Mouse (Mus musculus) liver, adult (tissue): ENCODE results near the gene Adcy5.

Source experiments
- GATA4 ChIP-seq: IDR thresholded peaks from 2 replicates; pipeline ENCODE4 v1.6.1; 2014; ENCODE audit warnings: mild to moderate bottlenecking, low read length; ENCODE audit not compliant: insufficient replicate concordance

Gene Adcy5

DNA sequence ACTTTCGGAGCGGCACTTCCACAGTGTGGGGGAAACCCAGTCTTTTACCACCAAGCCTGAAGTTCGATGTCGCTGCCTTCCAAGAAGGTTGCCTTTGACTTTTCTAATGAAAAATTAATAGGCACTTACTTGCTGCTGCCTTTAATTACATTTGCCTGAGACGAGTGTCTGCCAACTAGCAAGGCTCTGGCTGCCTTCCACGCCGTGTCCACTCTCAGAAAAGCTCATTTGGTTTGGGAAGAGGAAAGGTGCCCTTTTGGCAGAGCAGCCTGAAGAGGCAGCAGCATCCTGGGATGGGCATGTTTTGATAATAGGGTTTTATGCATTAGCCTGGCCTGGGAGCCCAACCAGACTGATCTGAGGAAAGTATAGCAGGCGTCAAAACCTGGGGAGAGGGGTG is 12.8 kb upstream of the Adcy5 start:
- no peak for TF ChIP-seq GATA4

DNA sequence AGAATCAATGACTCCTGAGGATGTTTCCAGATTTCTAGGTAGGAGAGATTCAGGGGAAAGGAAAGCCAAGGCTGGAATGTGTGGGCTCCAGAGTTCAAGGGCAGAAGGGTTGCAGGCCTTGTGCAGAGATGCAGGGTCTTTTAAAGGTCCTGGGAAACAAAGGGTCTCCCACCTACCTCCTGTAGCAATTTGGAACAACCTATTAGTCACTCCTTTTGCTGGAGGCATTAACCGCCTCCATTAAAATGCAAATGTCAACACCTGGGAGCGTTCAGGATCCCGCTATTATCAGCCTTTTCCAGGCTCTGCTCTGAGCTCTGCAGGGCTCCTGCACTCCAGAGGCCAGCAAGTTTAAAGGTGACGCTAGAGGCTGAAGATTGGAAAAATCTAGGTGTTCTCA is 8.5 kb upstream of the Adcy5 start:
- TF ChIP-seq GATA4, result no peak

DNA sequence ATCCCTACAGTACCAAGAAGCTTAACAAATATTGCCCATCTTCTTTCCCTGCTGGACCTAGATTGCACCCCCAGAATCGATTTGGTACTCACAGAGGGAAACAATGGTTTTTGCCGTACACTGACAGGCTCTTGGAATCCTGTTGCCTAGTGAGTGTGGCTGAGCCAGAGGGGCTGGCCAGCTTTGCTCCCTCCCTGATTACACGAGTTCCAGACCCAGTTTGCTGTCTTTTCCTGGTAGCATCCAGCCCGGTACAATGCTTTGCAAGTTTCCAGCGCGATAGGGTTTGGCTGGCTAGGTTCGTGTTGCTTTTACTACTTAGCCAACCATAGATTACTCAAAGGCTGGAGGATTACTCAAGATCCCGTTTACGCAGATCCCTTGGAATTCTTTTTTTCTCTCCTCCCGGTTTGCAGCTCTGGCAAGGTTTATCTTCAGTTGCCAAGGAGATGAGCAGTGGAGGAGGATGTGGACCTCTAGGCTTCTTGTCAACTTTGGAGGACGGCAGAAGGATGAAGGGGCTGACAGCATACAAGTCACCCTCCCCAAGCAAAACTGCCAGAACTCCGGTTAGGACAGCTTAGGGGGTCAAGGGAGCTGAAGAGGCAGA is 1.4 kb upstream of the Adcy5 start:
- TF ChIP-seq GATA4, result no peak

DNA sequence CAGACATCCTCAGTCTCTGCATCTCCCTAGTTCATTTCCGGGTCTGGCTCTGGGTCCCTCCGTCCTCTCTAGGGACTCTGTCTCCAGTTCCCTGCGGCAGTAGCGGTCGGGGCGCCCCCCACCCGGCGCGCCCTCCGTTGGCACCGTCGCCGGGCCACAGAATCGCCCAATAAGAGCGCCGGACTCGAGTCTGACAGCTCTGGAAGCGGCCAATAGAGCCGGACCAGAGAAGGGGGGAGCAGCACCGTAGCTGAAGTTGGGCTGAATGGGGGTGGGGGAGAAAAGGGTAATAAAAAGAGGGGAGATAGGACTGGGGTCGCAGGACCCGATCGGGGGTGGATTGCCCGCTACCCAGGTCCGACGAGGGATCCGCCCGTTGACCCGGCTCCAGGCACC is 434 bp upstream of the Adcy5 start:
- no peak for TF ChIP-seq GATA4

DNA sequence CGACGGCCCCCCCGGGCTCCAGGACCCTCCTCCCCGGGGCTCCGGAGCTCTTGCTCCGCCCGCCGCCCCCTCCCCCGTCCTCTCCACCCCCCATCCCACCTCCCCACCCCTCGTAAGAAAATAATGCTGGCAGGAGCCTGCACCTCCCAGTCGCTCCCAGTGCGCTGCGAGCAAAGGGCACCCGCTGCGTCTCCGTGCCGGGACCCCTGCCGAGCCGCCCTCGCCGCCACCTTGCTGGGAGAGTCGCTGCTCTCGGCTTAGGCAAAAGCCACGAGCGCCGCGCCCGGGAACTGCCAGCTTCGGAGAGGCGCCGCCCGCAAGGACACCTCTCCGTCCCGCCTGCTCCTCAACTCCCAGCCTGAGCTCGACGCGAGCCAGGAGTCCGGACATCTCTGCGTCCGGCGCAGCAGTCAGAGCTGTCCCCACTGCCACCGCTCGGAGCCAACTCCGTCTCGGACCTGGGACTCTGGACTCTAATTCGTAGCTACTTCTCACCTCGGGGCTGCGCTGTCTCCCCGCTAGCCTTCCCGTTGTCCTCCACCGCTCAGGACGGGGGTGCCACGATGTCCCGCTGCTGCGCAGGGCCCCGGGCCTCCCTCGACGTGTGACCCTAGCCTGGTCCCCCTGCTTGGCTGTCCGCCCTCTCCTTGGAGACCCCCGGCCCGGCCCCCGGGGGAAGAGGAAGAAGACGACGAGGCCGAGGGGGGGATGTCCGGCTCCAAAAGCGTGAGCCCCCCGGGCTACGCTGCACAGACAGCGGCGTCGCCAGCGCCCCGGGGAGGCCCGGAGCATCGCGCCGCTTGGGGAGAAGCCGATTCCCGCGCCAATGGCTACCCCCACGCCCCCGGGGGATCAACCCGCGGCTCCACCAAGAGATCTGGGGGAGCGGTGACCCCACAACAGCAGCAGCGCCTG is 971 bp downstream of the Adcy5 start:
- no peak for TF ChIP-seq GATA4

DNA sequence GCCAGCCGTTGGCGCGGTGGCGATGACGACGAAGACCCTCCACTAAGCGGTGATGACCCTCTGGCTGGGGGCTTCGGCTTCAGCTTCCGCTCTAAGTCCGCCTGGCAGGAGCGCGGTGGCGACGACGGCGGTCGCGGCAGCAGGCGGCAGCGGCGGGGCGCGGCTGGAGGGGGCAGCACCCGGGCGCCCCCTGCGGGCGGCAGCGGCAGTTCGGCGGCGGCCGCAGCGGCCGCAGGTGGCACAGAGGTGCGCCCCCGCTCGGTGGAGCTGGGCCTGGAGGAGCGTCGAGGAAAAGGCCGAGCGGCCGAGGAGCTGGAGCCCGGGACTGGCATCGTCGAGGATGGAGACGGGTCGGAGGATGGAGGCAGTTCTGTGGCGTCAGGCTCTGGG is 1.6 kb downstream of the Adcy5 start:
- no peak for TF ChIP-seq GATA4

DNA sequence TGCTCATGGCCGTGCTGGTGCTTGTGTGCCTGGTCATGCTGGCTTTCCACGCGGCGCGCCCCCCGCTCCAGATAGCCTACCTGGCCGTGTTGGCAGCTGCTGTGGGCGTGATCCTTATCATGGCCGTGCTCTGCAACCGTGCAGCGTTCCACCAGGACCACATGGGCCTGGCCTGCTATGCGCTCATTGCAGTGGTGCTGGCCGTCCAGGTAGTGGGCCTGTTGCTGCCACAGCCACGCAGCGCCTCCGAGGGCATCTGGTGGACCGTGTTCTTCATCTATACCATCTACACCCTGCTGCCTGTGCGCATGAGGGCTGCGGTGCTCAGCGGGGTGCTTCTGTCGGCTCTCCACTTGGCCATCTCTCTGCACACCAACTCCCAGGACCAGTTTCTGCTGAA is 2.2 kb downstream of the Adcy5 start:
- TF ChIP-seq GATA4, result no peak

DNA sequence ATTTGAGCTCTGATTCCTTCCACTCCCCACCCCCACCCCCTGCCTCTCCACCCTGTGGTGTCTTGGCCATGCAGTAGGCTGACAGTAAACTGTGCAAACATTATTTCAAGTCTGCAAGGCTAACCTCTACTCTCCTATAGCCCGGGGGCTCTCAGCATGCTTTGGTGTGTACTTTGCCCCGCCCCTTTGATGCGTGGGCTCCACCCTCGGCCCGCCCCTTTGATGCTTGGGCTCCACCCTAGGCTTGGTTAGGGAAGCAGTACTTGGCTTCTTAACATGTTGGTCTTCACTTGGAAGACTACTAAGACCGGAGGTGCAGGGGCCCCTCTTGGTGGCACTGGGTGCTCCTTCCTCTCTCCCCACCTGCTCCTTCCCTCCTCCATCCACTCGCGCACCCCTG is 4.9 kb downstream of the Adcy5 start:
- no peak for TF ChIP-seq GATA4

DNA sequence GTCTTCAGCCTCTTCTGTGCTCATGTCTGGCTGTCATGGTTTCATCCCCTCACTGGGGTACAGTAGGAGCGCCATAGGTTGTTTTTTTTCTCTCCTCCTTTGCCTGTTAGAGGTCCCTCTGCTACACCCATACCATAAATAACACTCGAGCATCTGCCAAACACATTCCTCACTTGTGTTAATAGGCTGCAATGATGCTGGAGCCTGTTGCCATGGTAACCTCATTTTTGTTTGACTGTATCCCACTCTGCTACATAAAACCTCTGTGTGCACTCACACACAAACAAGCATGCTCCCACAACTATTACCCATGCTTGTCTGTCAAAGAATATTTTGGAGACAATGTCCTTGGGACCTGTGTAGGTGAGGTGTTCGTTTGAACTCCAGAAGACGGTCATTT is 5.3 kb downstream of the Adcy5 start:
- TF ChIP-seq GATA4, result no peak

DNA sequence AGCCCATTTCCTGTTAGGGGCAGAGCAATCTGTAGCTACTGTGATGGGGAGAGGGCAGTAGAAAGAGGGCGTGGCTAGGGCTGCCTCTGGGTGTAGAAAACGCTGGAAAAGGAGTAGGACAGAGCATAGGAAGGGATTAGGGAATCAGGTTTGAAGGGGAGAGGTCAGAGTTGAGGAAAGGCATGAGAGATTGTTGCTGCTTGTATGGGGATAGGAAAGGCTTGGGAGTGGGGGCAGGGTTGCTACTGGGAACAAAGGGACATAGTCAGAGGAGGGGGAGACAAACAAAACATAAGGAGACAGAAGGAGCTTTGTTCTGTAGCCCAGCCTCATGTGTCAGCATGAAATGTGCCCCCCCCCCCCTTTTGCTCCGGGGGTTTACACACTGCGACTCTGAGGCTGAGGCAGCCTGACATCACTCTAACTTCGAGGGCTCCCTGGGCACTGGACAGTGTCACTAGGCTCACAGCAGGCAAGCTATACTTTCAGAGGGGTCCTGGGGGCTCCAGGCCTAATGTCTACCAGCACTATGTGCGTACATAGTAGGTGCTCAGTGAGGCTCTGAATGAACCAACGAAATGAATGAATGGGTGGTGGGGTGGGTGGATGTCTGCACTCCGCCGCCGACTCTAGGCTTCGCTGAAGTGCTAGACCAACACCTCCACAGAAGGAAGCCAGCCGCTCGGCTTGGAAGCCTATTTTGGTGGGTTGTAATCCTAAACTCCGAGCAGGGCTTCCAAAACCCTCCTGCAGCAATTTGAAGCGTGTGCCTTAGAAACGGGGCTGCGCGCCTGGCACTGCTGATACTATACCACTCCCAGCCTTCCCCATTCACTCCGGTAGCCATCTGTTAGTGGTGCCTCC is 9.9 kb downstream of the Adcy5 start:
- TF ChIP-seq GATA4, result no peak

DNA sequence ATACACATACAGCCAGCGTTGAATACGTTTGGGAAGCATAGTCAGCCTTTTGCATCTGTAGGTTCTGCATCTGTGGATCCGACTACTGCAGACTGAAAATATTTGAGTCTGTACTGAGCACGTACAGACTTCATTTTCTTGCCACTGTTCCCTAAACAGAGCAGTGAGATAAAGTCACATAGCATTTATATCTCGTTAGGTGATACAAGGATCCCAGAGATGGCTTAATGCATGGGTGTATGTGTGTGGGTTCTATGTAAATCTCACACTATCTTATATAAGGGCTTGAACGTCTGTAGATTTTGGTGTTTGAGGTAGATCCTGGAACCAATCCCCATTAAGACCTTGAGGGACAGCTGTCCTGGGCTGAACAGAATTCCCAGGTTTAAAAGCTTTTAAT is 10.7 kb downstream of the Adcy5 start:
- no peak for TF ChIP-seq GATA4

DNA sequence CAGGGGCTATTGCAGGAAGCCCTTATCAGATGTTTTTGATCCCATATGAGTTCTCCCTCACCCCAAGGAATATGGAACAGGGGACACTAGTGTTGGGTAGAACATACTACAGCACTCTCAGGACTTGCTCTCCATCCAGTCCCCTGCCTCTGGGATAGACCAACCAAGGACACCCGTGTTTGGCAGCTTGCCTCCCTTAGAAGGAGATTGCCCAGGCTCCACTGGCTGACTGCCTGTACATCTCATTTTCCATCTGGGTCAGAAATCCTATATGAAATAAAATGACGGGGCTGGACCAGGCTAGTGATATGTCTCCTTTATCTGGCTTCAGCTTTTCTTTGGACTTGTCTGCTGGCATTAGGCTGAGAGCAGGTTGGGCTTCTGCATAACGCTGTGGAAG is 11.1 kb downstream of the Adcy5 start:
- TF ChIP-seq GATA4, result no peak

DNA sequence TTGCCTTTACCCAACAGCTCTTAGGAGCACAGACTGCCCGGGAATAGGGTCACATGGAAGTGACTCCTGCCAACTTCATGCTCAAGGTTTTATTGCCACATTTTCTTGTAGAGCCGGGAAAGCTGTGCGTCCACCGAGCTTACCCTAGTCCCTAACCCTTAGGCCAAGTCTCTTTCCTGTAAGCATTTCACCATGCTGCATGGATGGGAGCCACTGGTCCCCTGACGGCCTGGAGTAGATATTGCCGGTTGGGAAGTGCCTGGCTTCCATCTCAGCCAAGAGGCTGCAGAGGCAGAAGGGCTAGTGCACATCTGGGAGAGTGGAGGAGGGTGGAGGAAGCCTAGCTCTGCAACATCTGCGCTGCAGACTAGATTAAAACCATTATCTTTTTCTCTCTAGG is 14.8 kb downstream of the Adcy5 start:
- no peak for TF ChIP-seq GATA4

DNA sequence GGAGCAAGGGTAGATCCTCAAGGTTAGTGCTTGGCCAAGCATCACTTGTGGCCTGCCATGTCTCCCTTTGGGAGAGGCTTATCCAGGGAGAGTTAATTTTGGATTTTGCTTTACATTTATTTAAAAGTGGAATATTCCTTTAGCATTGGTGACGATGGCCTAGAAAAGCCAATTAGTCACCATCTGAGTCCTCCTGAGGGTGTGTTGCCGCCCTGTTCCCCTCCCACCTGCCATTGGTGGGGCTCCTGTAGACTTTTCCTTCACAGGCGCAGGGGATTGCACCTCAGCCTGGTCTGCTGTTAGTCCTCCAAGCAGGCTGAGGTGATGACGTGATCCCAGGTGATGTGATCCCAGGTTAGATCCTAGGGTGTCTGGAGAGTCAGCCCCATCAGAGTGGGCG is 17.5 kb downstream of the Adcy5 start:
- TF ChIP-seq GATA4, result no peak

DNA sequence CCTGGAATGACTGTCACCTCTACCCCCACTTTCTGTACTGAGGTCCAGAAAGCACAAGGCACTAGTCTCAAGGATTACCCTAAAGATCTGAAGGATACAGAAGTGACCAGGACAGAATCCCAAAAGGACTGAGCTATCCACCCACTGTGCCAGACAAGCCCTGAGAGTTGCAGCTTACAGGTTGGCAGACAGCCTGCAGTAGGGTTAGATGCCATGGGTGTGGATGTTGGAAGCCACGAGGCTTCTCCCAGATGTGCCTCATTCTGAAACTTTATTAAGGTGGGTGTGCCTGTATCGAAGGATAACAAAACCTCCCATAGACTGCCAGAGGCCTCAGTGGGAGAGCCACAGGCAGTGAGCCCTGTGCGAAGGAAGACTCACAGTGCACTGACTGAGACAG is 23.8 kb downstream of the Adcy5 start:
- TF ChIP-seq GATA4, result no peak

DNA sequence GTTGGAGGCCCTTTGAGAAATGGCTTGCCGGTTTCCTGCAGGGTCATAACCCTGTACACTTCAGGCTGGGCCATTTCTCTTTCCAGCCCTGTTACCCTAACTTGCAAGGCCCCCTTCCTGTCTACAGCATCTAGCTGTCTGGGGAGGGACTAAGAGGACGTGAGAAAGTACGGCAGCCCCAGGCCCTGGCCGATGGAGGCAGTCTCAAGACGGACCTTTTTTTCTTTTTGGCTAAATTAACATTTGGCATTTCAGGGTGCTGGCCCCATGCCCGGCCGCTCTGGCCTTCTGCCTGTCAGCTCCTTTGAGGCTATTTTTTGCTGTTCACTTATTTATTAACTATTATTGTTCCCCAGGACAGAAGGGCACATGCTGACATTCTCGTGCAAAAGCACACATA is 24.4 kb downstream of the Adcy5 start:
- TF ChIP-seq GATA4, result no peak
